Mouse (Mus musculus): ENCODE results near the gene Gas7. TPM values are rescaled to one million over a fixed set of nuclear protein-coding genes. Genes with fewer than 3 reads are reported as not detected.

Gas7 gene
- polyA plus RNA-seq, 1 experiment = 355 TPM

DNA sequence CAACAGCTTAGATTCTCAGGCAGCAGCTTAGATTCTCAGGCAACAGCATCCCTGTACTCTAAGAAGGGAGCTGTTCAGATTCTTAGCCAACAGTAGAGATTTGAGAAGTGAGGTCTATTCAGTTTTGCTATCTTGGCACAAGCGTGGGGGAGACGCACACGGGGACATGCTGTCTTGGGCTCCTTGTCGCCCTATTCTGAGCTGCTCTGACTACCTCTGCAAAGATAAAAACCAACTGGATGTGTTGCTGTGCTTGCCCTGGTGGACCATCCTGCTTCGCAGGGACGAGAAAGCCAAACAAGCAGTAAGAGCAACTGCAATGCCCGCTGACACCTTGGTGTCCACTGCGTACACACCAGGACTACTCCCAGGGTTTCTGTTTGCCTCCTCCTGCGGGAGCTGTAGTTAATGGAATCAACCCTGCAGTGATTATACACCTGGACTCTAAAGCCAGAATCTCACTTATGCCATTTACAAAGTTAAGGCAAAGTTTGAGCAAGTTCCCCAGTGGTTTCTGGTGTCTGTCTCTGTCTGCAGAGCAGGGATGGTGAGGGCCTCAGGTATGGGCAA, 198.4 kb downstream of the Gas7 start:
- TF ChIP-seq POLR2A (IDR thresholded peaks at IDR 0.05; ENCODE audit: borderline replicate concordance, low read depth, low read length) (no peak), CTCF (IDR thresholded peaks at IDR 0.05; ENCODE audit: low read depth, low read length) (no peak)
- Histone ChIP-seq H3K27ac (ENCODE audit: insufficient read depth, low read depth, low read length) (no peak overlapping the region), H3K4me1 (ENCODE audit: control insufficient read depth, insufficient read depth, low read length) (peaks cover 18% of the 10 kb centered on the region), H3K4me3 (ENCODE audit: insufficient read depth, low read length) (no peak overlapping the region)

DNA sequence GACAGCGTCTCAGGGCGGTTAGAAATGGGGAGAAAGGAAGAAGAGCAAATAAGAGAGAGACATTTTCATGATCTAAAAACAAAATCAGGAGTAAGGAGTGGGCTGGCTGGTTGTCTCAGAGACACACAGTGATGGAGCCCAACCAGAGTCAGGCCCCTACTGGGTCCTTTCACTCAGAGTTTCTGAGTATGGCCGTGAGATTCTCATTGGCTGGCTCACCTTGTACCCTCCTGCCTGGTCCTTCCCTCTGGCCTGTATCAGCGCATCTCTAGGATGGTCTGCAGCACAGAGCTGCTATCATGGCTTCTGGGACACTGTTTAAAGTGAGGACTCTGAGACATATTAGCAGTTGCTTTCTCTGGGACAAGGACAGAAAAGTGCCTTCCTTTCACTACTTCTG, 199.3 kb downstream of the Gas7 start:
- Histone ChIP-seq H3K27ac (ENCODE audit: insufficient read depth, low read depth, low read length) (no peak overlapping the region), H3K4me1 (ENCODE audit: control insufficient read depth, insufficient read depth, low read length) (peaks cover 17% of the 10 kb centered on the region), H3K4me3 (ENCODE audit: insufficient read depth, low read length) (no peak overlapping the region)
- TF ChIP-seq CTCF (IDR thresholded peaks at IDR 0.05; ENCODE audit: low read depth, low read length) (no peak), POLR2A (IDR thresholded peaks at IDR 0.05; ENCODE audit: borderline replicate concordance, low read depth, low read length) (no peak)

DNA sequence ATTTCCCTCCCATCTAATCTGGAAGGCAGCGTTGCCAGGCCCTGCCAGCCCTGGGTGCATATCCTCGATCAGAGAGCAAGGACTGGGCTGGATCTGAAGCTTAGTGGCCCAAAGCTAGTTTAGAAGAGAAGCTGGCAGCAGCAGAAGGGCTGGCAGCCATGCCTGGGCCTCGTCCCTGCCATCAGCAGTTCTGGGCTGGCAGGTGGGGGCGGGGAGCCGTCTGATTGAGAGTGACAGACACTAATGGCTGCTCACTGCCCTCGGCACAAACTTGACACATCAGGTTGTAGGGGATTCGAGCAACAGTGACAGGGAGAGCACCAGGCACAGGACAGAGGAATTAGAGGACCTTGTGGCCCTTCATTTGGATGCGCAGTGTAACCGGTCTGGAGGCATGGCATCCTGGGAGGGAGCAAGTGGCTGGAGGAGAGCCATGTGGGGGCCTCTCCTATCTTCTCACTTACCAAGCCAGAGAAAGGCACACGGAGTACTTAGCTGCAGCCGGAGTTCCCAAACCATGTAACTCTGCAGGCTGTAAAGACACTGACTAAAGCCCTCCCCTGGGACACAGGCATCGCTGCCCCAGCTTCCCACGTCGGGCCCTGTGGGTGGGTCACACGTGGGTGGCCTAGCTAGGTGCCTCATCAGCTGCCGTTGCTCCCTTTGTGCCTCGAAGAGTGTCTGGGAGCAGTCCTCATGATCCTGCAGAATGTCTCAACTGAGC, 200.2 kb downstream of the Gas7 start:
- Histone ChIP-seq H3K27ac (ENCODE audit: insufficient read depth, low read depth, low read length) (no peak overlapping the region), H3K4me1 (ENCODE audit: control insufficient read depth, insufficient read depth, low read length) (peaks cover 12% of the 10 kb centered on the region), H3K4me3 (ENCODE audit: insufficient read depth, low read length) (no peak overlapping the region)
- TF ChIP-seq POLR2A (IDR thresholded peaks at IDR 0.05; ENCODE audit: borderline replicate concordance, low read depth, low read length) (no peak), CTCF (IDR thresholded peaks at IDR 0.05; ENCODE audit: low read depth, low read length) (no peak)

DNA sequence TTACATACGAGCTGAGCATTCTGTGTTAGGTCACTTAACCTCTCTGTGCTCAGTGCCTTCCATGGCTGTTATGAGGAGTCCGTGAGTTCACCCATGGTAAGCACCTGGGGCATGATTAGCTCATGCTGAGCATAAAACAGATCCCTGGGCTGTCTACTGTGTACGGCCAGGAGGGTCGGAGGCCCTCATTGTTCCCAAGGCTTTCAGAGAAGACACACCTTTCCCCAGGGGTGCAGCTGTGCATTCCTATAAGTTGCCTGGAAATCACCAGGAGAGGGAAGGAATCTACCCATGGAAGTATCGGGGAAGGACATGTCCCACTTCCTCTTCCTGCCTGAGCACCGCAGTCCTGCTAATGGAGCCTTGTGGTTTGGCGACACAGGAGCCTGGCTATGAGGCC, 201.1 kb downstream of the Gas7 start:
- no peak for TF ChIP-seq CTCF (IDR thresholded peaks at IDR 0.05; ENCODE audit: low read depth, low read length)
- TF ChIP-seq POLR2A (IDR thresholded peaks at IDR 0.05; ENCODE audit: borderline replicate concordance, low read depth, low read length) = no peak
- H3K4me1 ChIP-seq (ENCODE audit: control insufficient read depth, insufficient read depth, low read length) = peaks cover 12% of the 10 kb centered on the region
- H3K4me3 ChIP-seq (ENCODE audit: insufficient read depth, low read length) = no peak overlapping the region
- H3K27ac ChIP-seq (ENCODE audit: insufficient read depth, low read depth, low read length) = no peak overlapping the region

GRCm38 (mm10) chr11:67656811-67657210, 201.6 kb downstream of the Gas7 start:
- TF ChIP-seq CTCF (IDR thresholded peaks at IDR 0.05; ENCODE audit: low read depth, low read length) (no peak), POLR2A (IDR thresholded peaks at IDR 0.05; ENCODE audit: borderline replicate concordance, low read depth, low read length) (no peak)
- Histone ChIP-seq H3K27ac (ENCODE audit: insufficient read depth, low read depth, low read length) (no peak overlapping the region), H3K4me1 (ENCODE audit: control insufficient read depth, insufficient read depth, low read length) (peaks cover 12% of the 10 kb centered on the region), H3K4me3 (ENCODE audit: insufficient read depth, low read length) (no peak overlapping the region)

DNA sequence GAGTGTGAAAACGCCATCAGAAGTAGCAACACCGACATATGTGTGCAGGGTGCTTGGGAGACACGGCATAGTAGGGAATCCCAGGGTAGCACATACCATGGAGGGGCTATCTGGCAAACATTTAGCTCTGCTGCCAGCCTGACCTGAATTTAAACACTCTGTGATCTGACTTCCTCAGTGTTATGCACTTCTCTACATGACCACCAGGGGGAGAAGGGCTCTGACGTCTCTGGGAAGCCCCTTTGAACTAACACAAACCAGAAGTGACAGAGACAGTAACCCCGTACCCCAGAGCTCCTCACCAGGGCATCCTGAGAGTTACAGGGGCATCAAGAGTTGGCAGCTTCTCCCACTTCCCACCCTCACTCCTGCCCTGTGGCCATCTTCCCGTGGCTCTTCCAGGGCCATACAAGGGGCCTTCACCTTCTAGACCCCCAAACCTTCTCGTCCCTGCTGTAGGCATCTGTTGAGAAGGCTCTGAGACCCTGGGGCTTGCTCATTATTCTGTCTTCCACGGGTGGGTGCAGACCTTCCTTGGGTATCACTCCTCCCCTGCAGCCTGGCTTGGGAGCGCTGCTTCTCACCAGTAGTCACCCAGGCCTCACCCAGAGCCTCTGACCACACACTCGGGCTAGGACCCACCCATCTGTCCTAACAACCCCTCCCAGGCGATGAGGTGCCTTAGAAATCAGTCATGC, 202.6 kb downstream of the Gas7 start:
- TF ChIP-seq CTCF (IDR thresholded peaks at IDR 0.05; ENCODE audit: low read depth, low read length) = peak; percentile 75
- TF ChIP-seq POLR2A (IDR thresholded peaks at IDR 0.05; ENCODE audit: borderline replicate concordance, low read depth, low read length) = no peak
- no peak overlapping the region for H3K4me3 ChIP-seq (ENCODE audit: insufficient read depth, low read length)
- H3K27ac ChIP-seq (ENCODE audit: insufficient read depth, low read depth, low read length) = no peak overlapping the region
- H3K4me1 ChIP-seq (ENCODE audit: control insufficient read depth, insufficient read depth, low read length) = peaks cover 12% of the 10 kb centered on the region

- TF ChIP-seq POLR2A (IDR thresholded peaks at IDR 0.05; ENCODE audit: borderline replicate concordance, low read depth, low read length) (no peak), CTCF (IDR thresholded peaks at IDR 0.05; ENCODE audit: low read depth, low read length) (no peak)
- Histone ChIP-seq H3K4me3 (ENCODE audit: insufficient read depth, low read length) (no peak overlapping the region), H3K27ac (ENCODE audit: insufficient read depth, low read depth, low read length) (no peak overlapping the region), H3K4me1 (ENCODE audit: control insufficient read depth, insufficient read depth, low read length) (peaks cover 8% of the 10 kb centered on the region)
Measured at GRCm38 (mm10) chr11:67661465-67661864, 206.2 kb downstream of the Gas7 start.

DNA sequence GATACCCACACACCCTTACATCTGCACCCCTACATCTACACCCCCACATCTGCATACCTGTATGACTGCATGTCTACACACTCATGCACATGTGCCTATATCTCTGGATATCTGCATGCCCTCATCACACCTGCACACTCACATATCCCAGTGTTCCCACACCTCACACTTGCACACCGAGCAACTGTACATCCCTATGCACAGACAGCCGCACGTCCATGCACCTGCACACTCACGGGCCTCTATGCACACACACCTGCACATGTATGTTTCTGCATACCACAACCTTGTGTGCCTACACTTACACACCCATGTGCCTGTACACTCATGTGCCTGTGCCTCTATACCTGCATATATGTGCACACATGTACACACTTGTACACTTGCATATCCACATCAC, 208.2 kb downstream of the Gas7 start:
- Histone ChIP-seq H3K4me3 (ENCODE audit: insufficient read depth, low read length) (no peak overlapping the region), H3K4me1 (ENCODE audit: control insufficient read depth, insufficient read depth, low read length) (no peaks in the 10 kb centered on the region), H3K27ac (ENCODE audit: insufficient read depth, low read depth, low read length) (no peak overlapping the region)
- TF ChIP-seq POLR2A (IDR thresholded peaks at IDR 0.05; ENCODE audit: borderline replicate concordance, low read depth, low read length) (no peak), CTCF (IDR thresholded peaks at IDR 0.05; ENCODE audit: low read depth, low read length) (no peak)

GRCm38 (mm10) chr11:67664261-67664660, 209.0 kb downstream of the Gas7 start:
- TF ChIP-seq CTCF (IDR thresholded peaks at IDR 0.05; ENCODE audit: low read depth, low read length) = no peak
- no peak for TF ChIP-seq POLR2A (IDR thresholded peaks at IDR 0.05; ENCODE audit: borderline replicate concordance, low read depth, low read length)
- H3K4me3 ChIP-seq (ENCODE audit: insufficient read depth, low read length) = no peak overlapping the region

DNA sequence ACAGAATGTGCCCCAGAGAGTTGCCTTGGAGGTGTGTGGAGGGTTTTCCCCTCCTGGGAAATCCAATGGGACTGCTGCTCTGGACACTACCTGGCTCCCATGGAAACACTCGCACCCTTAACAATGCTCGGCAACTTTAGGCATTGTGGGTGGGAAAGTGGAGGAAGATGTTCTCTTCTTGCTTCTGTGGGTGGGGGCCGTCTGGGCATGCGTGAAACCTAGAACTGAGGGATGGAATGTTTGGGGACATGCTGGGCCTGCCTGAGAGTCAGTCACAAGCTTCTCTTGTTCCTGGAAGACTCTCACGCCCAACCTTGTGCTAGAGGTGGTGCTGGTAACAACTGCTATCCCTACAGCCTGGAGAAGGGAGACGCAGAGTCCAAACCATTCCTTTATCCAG, 209.7 kb downstream of the Gas7 start:
- TF ChIP-seq CTCF (IDR thresholded peaks at IDR 0.05; ENCODE audit: low read depth, low read length) (no peak), POLR2A (IDR thresholded peaks at IDR 0.05; ENCODE audit: borderline replicate concordance, low read depth, low read length) (no peak)
- Histone ChIP-seq H3K4me1 (ENCODE audit: control insufficient read depth, insufficient read depth, low read length) (no peaks in the 10 kb centered on the region), H3K4me3 (ENCODE audit: insufficient read depth, low read length) (no peak overlapping the region), H3K27ac (ENCODE audit: insufficient read depth, low read depth, low read length) (no peak overlapping the region)

More at GRCm38 (mm10) chr11:67664261-67664660, 209.0 kb downstream of the Gas7 start:
- H3K27ac ChIP-seq (ENCODE audit: insufficient read depth, low read depth, low read length) = no peak overlapping the region
- H3K4me1 ChIP-seq (ENCODE audit: control insufficient read depth, insufficient read depth, low read length) = no peaks in the 10 kb centered on the region
